Mouse (Mus musculus): ENCODE measurements around the gene Scap. TPM values are rescaled to one million over a fixed set of nuclear protein-coding genes. Genes with fewer than 3 reads are reported as not detected.

The Scap gene
- polyA plus RNA-seq, 1 experiment from 2014 or later = 41.9 TPM

DNA sequence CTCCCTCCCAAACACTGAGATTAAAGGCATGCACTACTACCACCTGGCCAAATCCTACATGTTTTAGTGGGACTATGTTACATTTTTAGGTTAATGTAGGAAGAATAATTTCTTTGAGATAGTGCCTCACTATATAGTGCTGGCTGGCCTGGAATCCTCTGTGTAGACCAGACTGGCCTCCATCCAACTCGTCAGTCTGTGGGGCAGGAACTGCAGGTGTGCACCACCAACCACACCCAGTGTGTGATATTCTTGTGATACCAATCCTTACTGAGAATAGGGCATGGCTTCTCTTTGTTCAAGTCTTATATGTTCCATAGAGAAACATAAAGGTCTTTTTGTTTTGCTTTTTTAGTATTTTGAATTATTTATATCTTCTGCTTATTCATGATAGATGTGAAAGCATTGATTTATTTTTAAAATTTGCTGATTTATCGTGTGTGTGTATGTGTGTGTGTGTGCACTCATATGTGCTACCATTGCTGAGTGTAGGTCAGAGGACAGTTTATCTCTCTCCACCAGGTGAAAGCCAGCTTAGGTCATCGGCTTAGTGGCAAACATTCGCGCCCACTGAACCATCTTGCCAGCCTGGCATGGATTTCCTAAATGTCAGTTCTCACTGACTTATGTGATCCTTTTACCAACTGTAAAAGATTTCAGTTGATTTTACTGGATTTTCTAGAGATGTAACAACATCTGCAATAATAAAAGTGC is 7.1 kb downstream of the Scap start:
- no peak for ATAC-seq
- Histone ChIP-seq H3K4me3 (replicated peaks) (no peak overlapping the region), H3K9me3 (no peaks in the 10 kb centered on the region), H3K36me3 (no peaks in the 10 kb centered on the region), H3K27me3 (no peaks in the 10 kb centered on the region), H3K9ac (replicated peaks) (no peak overlapping the region), H3K27ac (no peak overlapping the region), H3K4me1 (replicated peaks) (0 out of 2 replicates have a peak, but pooled peaks cover 2% of the 10 kb centered on the region), H3K4me2 (replicated peaks) (no peak overlapping the region)
- WGBS = 89% methylated on average over 5 of the region's 5 CpGs

DNA sequence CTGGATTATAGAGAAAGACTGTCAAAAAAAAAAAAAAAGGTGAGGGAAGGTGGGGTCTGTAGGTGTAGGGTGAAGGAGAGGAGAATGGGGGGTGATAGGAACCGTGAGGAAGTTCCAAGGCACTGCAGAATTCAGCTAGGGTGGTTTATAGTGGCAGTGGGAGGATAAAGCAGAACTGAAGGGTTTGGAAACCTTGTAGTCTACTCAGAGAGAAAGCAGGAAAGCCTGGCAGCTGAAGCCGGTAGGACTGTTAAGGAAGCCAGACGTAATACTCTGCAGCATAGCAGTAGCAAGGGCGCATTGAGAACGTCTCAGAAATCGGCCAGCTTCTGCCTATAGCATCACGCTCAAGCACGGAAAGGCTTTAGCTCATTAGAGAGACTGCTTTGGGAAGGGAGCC is 8.9 kb downstream of the Scap start:
- no peak for ATAC-seq
- no peak overlapping the region for H3K4me3 ChIP-seq (replicated peaks)
- no peak overlapping the region for H3K27ac ChIP-seq
- H3K36me3 ChIP-seq = no peaks in the 10 kb centered on the region
- no peak overlapping the region for H3K9ac ChIP-seq (replicated peaks)
- no peaks in the 10 kb centered on the region for H3K9me3 ChIP-seq
- H3K4me2 ChIP-seq (replicated peaks) = no peak overlapping the region
- no peaks in the 10 kb centered on the region for H3K4me1 ChIP-seq (replicated peaks)
- WGBS = 89% methylated on average over 8 of the region's 8 CpGs
- no peaks in the 10 kb centered on the region for H3K27me3 ChIP-seq

- H3K27me3 ChIP-seq = no peaks in the 10 kb centered on the region
- H3K9me3 ChIP-seq = no peaks in the 10 kb centered on the region
- 63% methylated on average over 6 of the region's 6 CpGs for WGBS
- no peak for ATAC-seq
- H3K36me3 ChIP-seq = no peaks in the 10 kb centered on the region
- H3K4me1 ChIP-seq (replicated peaks) = no peaks in the 10 kb centered on the region
- no peak overlapping the region for H3K4me3 ChIP-seq (replicated peaks)
- no peak overlapping the region for H3K9ac ChIP-seq (replicated peaks)
- H3K4me2 ChIP-seq (replicated peaks) = no peak overlapping the region
- H3K27ac ChIP-seq = no peak overlapping the region
Measured at GRCm38 (mm10) chr9:110343805-110344204, 10.7 kb downstream of the Scap start.

GRCm38 (mm10) chr9:110345057-110345739 is 12.1 kb downstream of the Scap start:
- Histone ChIP-seq H3K27ac (no peak overlapping the region; the same call in 1 of the 2 replicates), H3K4me2 (replicated peaks) (no peak overlapping the region), H3K4me1 (replicated peaks) (no peaks in the 10 kb centered on the region), H3K9ac (replicated peaks) (no peak overlapping the region), H3K9me3 (no peaks in the 10 kb centered on the region), H3K36me3 (no peaks in the 10 kb centered on the region), H3K4me3 (replicated peaks) (no peak overlapping the region), H3K27me3 (no peaks in the 10 kb centered on the region)
- ATAC-seq = no peak
- 80% methylated on average over 7 of the region's 7 CpGs for WGBS

DNA sequence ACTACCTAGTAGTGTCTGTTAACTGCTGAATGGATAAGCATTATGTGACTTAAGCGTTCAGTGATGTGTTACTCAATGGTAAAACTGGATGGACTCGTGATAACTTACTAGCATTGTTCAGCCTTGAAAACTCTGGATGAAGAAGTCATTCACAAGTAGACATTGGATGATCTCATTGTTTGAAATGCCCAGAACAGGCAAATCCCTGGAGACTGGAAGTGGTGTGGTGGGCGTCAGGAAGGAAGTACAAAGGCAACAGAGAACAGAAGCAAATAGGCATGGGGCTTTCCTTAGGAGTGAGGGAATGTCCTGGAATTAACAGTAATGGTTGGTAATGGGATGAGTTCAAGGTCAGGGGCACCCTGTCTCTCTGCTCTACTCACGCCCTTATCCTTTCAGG is 15.8 kb downstream of the Scap start:
- H3K27me3 ChIP-seq = no peaks in the 10 kb centered on the region
- no peak overlapping the region for H3K9ac ChIP-seq (replicated peaks)
- H3K4me1 ChIP-seq (replicated peaks) = no peaks in the 10 kb centered on the region
- H3K4me2 ChIP-seq (replicated peaks) = no peak overlapping the region
- no peak overlapping the region for H3K4me3 ChIP-seq (replicated peaks)
- H3K36me3 ChIP-seq = no peaks in the 10 kb centered on the region; the same call in 1 of the 2 replicates
- no peak for ATAC-seq
- WGBS = 70% methylated on average over 4 of the region's 4 CpGs
- H3K27ac ChIP-seq = no peak overlapping the region
- no peaks in the 10 kb centered on the region for H3K9me3 ChIP-seq

DNA sequence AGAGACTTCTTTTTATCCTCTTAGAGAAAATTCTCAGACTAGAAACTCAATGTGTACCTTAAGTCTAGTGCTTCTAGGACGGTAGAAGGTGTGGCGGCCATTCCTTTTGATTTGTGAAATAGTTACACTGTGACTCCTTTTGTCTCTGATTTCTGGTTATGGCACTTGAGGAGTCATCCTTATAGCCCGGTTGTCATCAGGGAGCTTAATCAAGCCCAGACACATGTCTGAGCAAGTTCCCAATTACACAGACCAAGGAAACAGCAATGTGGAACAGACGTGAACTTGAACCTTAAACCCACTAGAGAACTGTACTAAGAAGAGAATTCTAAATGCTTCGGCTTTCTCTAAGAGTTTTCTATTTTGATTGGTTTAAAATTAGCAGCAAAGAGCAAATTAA is 17.1 kb downstream of the Scap start:
- no peak overlapping the region for H3K9ac ChIP-seq (replicated peaks)
- H3K27me3 ChIP-seq = no peaks in the 10 kb centered on the region
- no peaks in the 10 kb centered on the region for H3K9me3 ChIP-seq
- no peak overlapping the region for H3K4me3 ChIP-seq (replicated peaks)
- peaks cover 11% of the 10 kb centered on the region for H3K36me3 ChIP-seq
- 92% methylated on average over 5 of the region's 5 CpGs for WGBS
- no peaks in the 10 kb centered on the region for H3K4me1 ChIP-seq (replicated peaks)
- no peak overlapping the region for H3K4me2 ChIP-seq (replicated peaks)
- H3K27ac ChIP-seq = no peak overlapping the region
- no peak for ATAC-seq

DNA sequence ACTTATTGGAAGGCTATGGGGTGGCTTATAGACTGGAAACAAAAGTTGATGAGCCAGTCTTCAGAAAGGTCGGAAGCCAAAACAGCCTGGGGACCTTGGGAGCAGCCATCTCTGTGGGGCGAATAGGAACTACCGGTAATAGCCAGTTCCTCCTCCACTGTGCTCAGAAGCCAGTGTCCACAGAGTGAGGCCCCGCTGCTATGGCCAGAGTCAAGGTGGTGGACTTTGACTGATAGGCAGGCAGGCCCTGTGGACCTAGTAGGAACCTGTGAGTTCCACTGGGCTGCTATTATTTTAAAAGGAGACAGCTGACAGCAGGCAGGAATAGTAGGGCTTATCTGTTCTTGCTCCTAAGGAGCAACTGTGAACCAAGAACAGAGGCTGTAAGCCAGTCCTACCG is 17.5 kb downstream of the Scap start:
- no peak for ATAC-seq
- WGBS = 94% methylated on average over 5 of the region's 5 CpGs
- no peak overlapping the region for H3K9ac ChIP-seq (replicated peaks)
- peaks cover 15% of the 10 kb centered on the region for H3K36me3 ChIP-seq
- H3K4me3 ChIP-seq (replicated peaks) = no peak overlapping the region
- H3K9me3 ChIP-seq = no peaks in the 10 kb centered on the region
- H3K27ac ChIP-seq = no peak overlapping the region
- H3K4me2 ChIP-seq (replicated peaks) = no peak overlapping the region
- no peaks in the 10 kb centered on the region for H3K4me1 ChIP-seq (replicated peaks)
- no peaks in the 10 kb centered on the region for H3K27me3 ChIP-seq

DNA sequence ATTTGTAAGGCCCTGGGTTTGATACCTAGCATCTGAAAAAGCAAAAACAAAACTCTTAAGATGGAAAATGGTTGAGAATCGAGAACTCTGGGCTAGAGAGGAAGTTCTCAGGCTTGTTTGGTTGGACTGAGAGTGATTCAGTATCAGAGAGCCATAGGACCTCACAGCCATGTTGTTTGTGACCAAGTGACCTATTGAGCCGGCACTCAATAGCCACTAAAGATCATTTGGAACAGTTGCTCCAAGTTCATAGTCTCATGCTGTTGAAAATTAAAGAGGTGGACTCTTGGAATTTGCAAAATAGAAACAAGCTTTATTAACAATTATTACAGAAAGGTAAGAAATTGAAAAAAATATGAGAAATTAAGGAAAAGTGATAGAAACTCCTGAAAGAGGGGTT is 18.3 kb downstream of the Scap start:
- peaks cover 23% of the 10 kb centered on the region for H3K36me3 ChIP-seq
- no peak overlapping the region for H3K9ac ChIP-seq (replicated peaks)
- no peak overlapping the region for H3K27ac ChIP-seq
- H3K27me3 ChIP-seq = no peaks in the 10 kb centered on the region
- no peaks in the 10 kb centered on the region for H3K9me3 ChIP-seq
- ATAC-seq = no peak
- no peaks in the 10 kb centered on the region for H3K4me1 ChIP-seq (replicated peaks)
- no peak overlapping the region for H3K4me3 ChIP-seq (replicated peaks)
- 89% methylated on average over 2 of the region's 2 CpGs for WGBS
- no peak overlapping the region for H3K4me2 ChIP-seq (replicated peaks)

DNA sequence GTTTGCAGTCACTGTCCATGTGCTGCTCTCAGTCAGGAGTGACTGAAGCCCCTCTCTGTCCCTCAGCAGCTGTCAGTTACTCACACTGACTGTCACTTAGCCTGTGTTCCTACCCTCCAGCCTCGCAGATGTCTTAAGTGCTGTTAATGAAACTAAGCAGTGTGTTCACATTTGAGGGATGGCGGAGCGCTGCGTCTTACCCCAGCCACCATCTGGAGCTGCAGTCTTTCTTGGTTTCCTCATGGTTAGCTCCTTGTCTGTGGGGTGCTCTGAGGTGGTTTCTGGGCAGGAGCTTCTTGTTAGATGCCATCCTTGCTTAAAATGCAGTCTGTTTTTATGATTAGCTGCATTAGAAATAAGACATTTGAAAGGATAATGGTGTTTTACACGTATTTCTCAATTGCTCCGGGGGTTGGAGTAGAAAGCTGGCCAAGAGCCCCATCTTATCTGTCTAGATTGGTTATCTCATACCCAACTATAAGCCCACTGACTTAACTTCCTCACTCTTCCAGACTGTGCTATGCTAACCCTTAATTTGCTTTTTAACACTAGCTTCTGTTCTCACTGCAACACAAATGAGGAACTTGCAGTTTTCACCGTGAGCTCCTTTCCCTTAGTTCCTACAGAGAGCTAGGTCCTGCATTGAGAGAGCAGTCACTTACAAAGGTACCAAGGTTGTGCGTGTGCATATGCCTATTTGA is 19.0 kb downstream of the Scap start:
- ATAC-seq = no peak
- H3K27me3 ChIP-seq = no peaks in the 10 kb centered on the region
- H3K9me3 ChIP-seq = no peaks in the 10 kb centered on the region
- no peak overlapping the region for H3K9ac ChIP-seq (replicated peaks)
- WGBS = 93% methylated on average over 8 of the region's 8 CpGs
- no peak overlapping the region for H3K4me3 ChIP-seq (replicated peaks)
- peaks cover 27% of the 10 kb centered on the region for H3K36me3 ChIP-seq
- H3K27ac ChIP-seq = no peak overlapping the region
- no peaks in the 10 kb centered on the region for H3K4me1 ChIP-seq (replicated peaks)
- no peak overlapping the region for H3K4me2 ChIP-seq (replicated peaks)

GRCm38 (mm10) chr9:110358341-110358740 is 25.3 kb downstream of the Scap start:
- 91% methylated on average over 2 of the region's 2 CpGs for WGBS
- Histone ChIP-seq H3K27me3 (no peaks in the 10 kb centered on the region), H3K9ac (replicated peaks) (no peak overlapping the region), H3K4me3 (replicated peaks) (no peak overlapping the region), H3K9me3 (no peaks in the 10 kb centered on the region), H3K36me3 (peaks cover 39% of the 10 kb centered on the region), H3K4me2 (replicated peaks) (no peak overlapping the region), H3K27ac (no peak overlapping the region), H3K4me1 (replicated peaks) (no peaks in the 10 kb centered on the region)
- ATAC-seq = no peak

- Histone ChIP-seq H3K4me1 (replicated peaks) (no peaks in the 10 kb centered on the region; the same call in 1 of the 2 replicates), H3K4me3 (replicated peaks) (no peak overlapping the region), H3K9ac (replicated peaks) (no peak overlapping the region), H3K36me3 (peaks cover 31% of the 10 kb centered on the region), H3K27me3 (no peaks in the 10 kb centered on the region), H3K9me3 (no peaks in the 10 kb centered on the region), H3K27ac (no peak overlapping the region), H3K4me2 (replicated peaks) (no peak overlapping the region)
- 87% methylated on average over 12 of the region's 12 CpGs for WGBS
- no peak for ATAC-seq
Measured at GRCm38 (mm10) chr9:110361299-110361698, 28.2 kb downstream of the Scap start.

DNA sequence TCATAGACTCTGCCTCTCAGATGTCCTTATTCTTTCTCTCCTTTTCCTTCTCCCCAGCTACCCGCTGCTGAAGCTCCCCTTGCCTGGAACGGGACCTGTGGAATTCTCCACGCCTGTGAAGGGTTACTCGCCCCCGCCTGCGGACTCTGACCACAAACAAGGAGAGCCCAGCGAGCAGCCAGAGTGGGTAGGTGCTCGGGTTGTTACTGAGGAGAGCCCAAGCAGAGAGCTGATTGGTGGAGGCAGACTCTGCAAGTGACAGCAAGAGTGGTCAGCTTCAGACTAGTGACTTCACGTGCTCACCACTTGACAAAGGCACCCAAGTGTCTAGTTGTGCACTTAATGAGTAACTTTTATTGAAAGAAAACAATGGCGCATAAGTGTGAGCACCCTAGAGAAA is 29.2 kb downstream of the Scap start:
- no peak overlapping the region for H3K4me3 ChIP-seq (replicated peaks)
- no peak overlapping the region for H3K9ac ChIP-seq (replicated peaks)
- H3K9me3 ChIP-seq = no peaks in the 10 kb centered on the region
- 87% methylated on average over 10 of the region's 10 CpGs for WGBS
- peaks cover 26% of the 10 kb centered on the region for H3K36me3 ChIP-seq
- H3K4me1 ChIP-seq (replicated peaks) = no peaks in the 10 kb centered on the region; the same call in 1 of the 2 replicates
- H3K27me3 ChIP-seq = no peaks in the 10 kb centered on the region
- no peak overlapping the region for H3K27ac ChIP-seq
- no peak overlapping the region for H3K4me2 ChIP-seq (replicated peaks)
- no peak for ATAC-seq

Measured in midbrain, embryonic 13.5 days (tissue).